Mouse (Mus musculus) lung, postnatal 0 days (tissue): ENCODE data around the gene Gm10382.

Experiments used
- CTCF ChIP-seq: IDR thresholded peaks from 2 replicates; pipeline ENCODE4 v1.5.1; 2016; ENCODE audit warnings: antibody characterized with exemption, mild to moderate bottlenecking
- EP300 ChIP-seq: IDR thresholded peaks from 2 replicates; pipeline ENCODE4 v1.6.1; 2016; ENCODE audit warnings: antibody characterized with exemption, mild to moderate bottlenecking, control low read depth

- TF ChIP-seq EP300 (no peak), CTCF (no peak)
Observed at GRCm38 (mm10) chr5:125354885-125355492, 34.1 kb upstream of the Gm10382 start.
